Mouse (Mus musculus) cerebellum, adult 2 months (tissue): ENCODE data around the gene Ankle1. TPM values are rescaled to one million over a fixed set of nuclear protein-coding genes. Genes with fewer than 3 reads are reported as not detected.

ENCODE experiments used
- DNase-seq, 2 experiments: peaks; one replicate each; pipeline ENCODE4 v3.0.0; 2021
- H3K27ac ChIP-seq: fragments of 200-500 bp; 2 replicates; pipeline ENCODE4 v1.5.1; 2012; ENCODE audit warnings: low read length, control low read depth, inconsistent platforms; ENCODE audit not compliant: insufficient read depth
- H3K27me3 ChIP-seq: fragments of 200-500 bp; 2 replicates; pipeline ENCODE4 v1.6.1; 2012; ENCODE audit warnings: inconsistent platforms, mild to moderate bottlenecking, low read length, moderate library complexity; ENCODE audit not compliant: control insufficient read depth, insufficient read depth
- H3K4me1 ChIP-seq: fragments of 200-500 bp; 2 replicates; pipeline ENCODE4 v1.6.1; 2011; ENCODE audit warnings: low read length; ENCODE audit not compliant: control insufficient read depth, insufficient read depth
- H3K4me3 ChIP-seq: fragments of 200-500 bp; replicated peaks from 2 replicates; pipeline ENCODE3; 2011; ENCODE audit warnings: mild to moderate bottlenecking, low read depth, low read length, control low read depth; ENCODE audit not compliant: insufficient read depth
- CTCF ChIP-seq: fragments of 200-500 bp; IDR thresholded peaks from 2 replicates; pipeline ENCODE4 v1.5.1; 2011; ENCODE audit warnings: low read depth, mild to moderate bottlenecking, control low read depth, low read length, moderate library complexity, borderline replicate concordance; ENCODE audit not compliant: insufficient read depth
- POLR2A ChIP-seq: fragments of 200-500 bp; IDR thresholded peaks from 2 replicates; pipeline ENCODE4 v1.6.1; 2011; ENCODE audit warnings: low read length, control low read depth, borderline replicate concordance; ENCODE audit not compliant: insufficient read depth
- WGBS: fragments of 180-500 bp; shearing (Covaris S2); methylation state at CpG from one replicate; pipeline ENCODE4 v1.1.7; 2018; 5-methylcytosine and 5-hydroxymethylcytosine counted together
- polyA plus RNA-seq: library from polyadenylated mRNA; depleted of rRNA; stranded (reverse); fragments of >200 nt; gene quantifications from 2 replicates; pipeline ENCODE4 v1.2.3, GENCODE M21; 2012

The Ankle1 gene
- polyA plus RNA-seq, 1 experiment, result 0.43 TPM

DNA sequence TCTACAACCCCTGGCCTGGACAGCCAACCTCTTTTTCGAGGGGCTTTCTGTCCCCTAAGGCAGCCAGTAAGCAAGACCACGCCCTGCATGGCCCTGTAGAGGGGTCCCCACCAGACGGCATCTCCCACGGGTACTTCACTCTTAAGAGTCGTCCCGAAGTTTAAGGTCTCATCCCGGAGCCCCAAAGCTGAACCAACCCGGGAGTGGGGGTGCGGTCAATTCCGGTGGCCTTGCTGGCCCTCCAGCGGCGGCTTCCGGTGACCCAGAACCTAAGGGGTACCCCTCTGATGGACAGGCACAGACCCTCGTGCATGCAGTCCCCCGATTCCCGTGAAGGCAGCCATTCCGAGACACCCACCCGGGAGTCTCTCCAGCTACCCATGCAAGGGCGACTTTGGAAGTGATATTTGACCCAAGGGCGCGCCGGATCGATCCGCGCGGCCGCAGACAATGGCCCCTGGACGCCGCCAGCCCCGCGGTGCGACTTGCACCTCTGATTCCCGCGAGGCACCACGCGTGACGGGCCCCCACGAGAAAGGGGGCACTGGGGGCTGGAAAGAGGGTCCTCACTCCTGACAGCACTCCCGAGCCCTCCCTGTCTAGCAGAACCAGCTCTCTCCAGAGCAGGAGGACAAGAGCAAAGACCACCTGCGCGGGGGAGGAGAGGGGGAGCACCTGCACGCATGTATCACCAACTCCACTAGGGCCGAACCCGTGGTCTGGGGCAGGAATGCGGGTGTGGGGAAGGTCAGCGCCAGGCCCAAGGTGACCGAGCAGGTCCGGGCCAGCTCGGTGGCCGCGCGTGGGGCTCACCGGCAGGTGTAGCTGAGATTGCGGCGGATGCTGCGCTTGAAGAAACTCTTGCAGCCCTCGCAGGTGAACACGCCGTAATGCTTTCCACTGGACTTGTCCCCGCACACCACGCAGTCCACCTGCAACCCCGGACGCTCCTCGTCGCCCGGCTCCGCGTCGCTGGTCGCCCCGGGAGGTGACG lies 25.3 kb upstream of the Ankle1 start:
- TF ChIP-seq POLR2A (no peak), CTCF (no peak)
- WGBS, result 3% methylated on average over 72 of the region's 72 CpGs
- peaks cover 16% of the 10 kb centered on the region for H3K4me1 ChIP-seq
- H3K27ac ChIP-seq, result no peak overlapping the region
- H3K27me3 ChIP-seq, result no peaks in the 10 kb centered on the region
- DNase-seq, result peak in 1 of 2 experiments; percentile 52
- H3K4me3 ChIP-seq, result peak overlapping the region; percentile 51

DNA sequence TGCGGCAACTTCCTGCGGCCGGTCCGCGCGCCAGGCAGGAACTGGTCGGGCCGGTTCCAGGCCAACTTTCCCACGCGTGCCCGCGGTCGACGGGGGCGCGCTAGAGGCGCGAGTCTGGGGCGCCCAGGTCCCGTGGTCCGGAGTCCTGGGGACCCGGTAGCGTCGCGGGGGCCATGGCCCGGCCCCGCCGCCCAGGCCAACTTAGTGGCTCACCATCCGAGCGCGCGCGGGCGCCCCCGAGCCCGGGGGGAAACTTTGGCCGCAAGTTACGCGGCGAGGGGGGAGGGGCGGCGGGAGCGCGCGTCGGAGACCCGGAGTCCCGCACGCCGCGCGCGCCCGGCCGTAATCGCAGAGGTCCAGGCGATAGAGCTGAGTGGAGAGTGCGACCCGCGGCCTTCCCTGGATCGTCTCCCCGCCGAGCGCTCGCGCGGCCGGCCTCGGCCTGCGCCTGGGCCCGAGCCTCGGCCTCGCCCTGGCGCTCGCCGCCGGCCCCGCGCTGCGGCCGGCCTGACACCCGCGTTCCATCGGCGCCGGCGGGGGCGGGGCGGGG lies 24.3 kb upstream of the Ankle1 start, which contains the start of gene Nr2f6:
Gene Nr2f6 (minus strand): TSS at position 540 of the 550 bp plus-strand sequence.
- Histone ChIP-seq H3K4me3 (peak within 1 kb of the TSS; percentile 57), H3K4me1 (peaks cover 10% of the 10 kb centered on the region), H3K27me3 (no peaks in the 10 kb centered on the region), H3K27ac (peak within 1 kb of the TSS; percentile 59)
- DNase-seq, result peak; percentile 67 to 72
- 2% methylated on average over 87 of the region's 89 CpGs for WGBS
- TF ChIP-seq CTCF (no peak), POLR2A (no peak)

DNA sequence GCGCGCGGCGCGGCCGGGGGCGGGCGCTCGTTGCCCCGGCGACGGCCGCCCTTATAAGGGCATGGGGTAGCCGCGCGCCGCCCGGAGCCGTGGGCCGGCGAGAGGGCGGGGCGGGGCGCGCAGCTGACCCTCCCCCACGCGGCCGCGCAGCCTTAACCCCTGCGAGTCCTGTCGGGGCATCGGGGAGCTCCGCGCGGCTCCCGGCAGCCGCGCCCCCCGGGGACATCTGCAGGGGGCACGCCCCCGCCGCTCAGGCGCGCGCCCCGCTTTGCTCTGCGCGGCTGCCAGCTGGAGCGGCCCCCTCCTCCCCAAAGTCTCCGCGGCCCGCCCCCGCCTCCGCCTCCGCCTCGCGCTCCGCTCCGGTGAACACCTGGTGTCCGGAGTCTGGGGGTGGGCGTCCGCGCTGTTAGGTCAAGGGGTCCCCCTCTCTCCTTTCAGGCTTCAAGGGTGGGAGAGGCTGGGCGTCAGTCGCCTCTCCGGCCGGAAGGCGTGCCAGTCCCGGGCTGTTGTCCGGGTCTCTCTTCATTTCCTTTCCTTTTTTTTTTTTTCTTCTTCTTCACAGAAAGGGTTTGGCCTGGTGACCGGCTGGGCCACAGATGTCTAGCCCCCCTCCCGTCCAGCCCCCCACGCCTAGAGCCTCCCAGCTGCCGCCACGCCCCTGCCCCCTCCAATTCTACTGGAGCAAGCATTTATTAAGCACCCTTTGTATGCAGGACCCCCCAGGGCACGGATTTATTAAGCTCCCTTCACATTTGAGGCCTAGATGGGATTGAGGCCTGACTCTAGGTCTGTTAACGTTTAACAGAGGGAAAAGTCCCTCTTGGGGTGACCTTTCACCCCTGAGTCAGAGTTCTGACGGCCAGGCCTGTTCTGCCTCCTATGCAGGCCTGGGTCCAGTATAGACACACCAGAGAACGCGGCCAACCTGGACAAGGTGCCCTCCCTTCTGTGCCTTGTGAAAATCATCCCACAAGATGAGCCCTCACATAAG lies 23.5 kb upstream of the Ankle1 start:
- Histone ChIP-seq H3K4me1 (peaks cover 3% of the 10 kb centered on the region), H3K4me3 (peak overlapping the region; percentile 57), H3K27me3 (no peaks in the 10 kb centered on the region), H3K27ac (peak overlapping the region; percentile 47)
- WGBS, result 3% methylated on average over 80 of the region's 80 CpGs
- peak; percentile 79 to 84 for DNase-seq
- TF ChIP-seq CTCF (no peak), POLR2A (no peak)

DNA sequence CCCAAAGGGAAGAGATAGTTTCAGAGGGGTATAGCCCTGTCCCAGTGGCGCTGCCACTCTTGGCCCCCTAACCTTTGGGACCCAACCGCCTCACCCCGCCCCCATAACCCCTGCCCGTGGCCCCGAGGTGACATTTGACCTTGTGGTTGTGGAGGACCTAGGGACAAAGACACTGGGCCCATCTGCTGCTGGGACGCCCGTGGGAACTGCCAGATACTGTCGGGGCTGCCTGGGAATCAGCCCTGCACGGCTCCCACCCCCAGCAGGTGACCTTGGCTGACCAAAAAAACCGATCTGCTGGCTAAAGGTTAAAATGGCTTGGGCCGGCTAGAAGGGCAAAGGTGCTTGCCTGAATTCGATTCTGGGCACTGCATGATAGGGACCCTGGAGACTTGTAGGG lies 22.4 kb upstream of the Ankle1 start:
- TF ChIP-seq POLR2A (no peak), CTCF (no peak)

DNA sequence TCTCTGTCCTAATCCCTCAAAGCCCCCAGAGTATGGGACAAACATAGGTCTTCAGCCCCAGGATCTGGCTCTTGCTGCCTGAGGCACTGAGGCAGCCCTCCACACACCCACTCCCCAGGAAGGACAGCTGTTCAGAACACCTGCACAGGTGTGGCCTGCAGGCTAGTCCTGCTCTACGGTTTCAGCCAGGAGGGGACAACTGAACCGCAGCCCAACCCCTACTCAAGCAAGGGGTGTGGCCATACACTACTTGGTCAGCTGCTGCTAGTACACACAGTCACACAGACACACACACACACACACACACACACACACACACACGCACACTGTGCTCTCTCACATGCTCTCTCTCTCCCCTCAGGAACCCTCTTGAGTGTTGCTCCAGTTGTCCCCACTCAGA lies 21.9 kb upstream of the Ankle1 start:
- H3K4me3 ChIP-seq, result no peak overlapping the region
- TF ChIP-seq CTCF (no peak), POLR2A (no peak)
- 75% methylated on average over 3 of the region's 3 CpGs for WGBS
- no peak for DNase-seq
- peaks cover 3% of the 10 kb centered on the region for H3K4me1 ChIP-seq
- no peaks in the 10 kb centered on the region for H3K27me3 ChIP-seq
- no peak overlapping the region for H3K27ac ChIP-seq

More for the DNA sequence above, 22.4 kb upstream of the Ankle1 start:
- H3K27ac ChIP-seq, result no peak overlapping the region
- DNase-seq, result no peak
- peaks cover 3% of the 10 kb centered on the region for H3K4me1 ChIP-seq
- H3K27me3 ChIP-seq, result no peaks in the 10 kb centered on the region
- WGBS, result 50% methylated on average over 12 of the region's 12 CpGs
- no peak overlapping the region for H3K4me3 ChIP-seq

DNA sequence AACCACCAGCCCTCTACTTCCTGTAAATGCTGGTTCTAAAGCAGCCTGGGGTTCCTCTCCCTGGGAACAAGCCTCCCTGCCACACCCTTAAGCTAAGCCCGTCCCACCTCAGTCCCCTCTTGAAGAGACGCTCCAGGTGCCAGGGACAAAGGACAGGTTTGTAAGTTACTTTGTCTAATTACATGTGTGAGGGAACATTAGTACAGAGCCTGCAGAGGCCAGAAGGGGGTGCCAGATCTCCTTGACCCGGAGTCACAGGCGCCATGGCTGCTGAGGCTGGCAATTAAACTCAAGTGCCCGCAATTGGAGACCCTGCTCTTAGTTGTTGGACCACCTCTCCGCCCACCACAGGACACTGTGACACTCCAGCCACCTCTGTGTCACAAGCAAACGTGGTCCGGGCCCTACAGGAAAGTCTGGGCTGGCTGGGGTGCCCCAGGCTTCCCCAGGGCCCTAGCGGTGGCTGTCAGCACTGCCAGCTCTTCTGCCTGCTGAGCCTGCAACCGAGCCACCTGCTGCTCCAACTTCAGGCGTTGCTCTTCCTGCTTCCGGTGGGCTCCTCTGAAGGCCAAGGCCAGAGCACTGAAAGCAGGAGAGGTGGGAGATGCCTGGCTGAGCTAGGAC lies 20.5 kb upstream of the Ankle1 start:
- TF ChIP-seq CTCF, result no peak
- TF ChIP-seq POLR2A, result no peak
- H3K4me3 ChIP-seq, result no peak overlapping the region
- no peaks in the 10 kb centered on the region; the same call in none of the 2 replicates for H3K4me1 ChIP-seq
- DNase-seq, result no peak
- no peak overlapping the region for H3K27ac ChIP-seq
- no peaks in the 10 kb centered on the region for H3K27me3 ChIP-seq
- 69% methylated on average over 12 of the region's 12 CpGs for WGBS

DNA sequence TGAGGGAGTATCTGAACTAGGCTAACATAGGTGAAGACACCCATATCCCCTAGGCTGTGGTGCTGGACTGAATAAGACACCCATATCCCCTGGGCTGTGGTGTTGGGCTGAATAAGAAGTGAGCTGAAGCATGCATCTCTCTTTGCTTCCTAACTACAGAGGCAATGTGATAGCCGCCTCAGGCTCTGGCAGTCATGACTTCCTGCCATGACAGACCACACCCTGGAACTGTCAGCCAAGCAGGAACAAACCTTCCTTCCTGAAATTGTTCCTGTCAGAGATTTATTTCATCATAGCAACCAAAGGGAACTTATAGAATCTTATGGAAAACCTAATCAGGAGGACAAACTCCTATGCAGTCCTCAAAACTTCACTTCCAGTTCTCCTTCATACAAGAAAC lies 17.5 kb upstream of the Ankle1 start:
- Histone ChIP-seq H3K27me3 (no peaks in the 10 kb centered on the region), H3K27ac (no peak overlapping the region), H3K4me1 (no peaks in the 10 kb centered on the region; the same call in 1 of the 2 replicates), H3K4me3 (no peak overlapping the region)
- 79% methylated on average over 1 of the region's 1 CpGs for WGBS
- TF ChIP-seq CTCF (no peak), POLR2A (no peak)
- DNase-seq, result no peak
